Mouse (Mus musculus) lung, embryonic 16.5 days (tissue): ENCODE measurements around the gene Ulk3. TPM values are rescaled to one million over a fixed set of nuclear protein-coding genes. Genes with fewer than 3 reads are reported as not detected.

Source experiments
- ATAC-seq: fragments of 200-750 bp; cut with Nextera tagmentation; 2 replicates; pipeline ENCODE4 v1.8.0; 2017; ENCODE audit warnings: low read depth, mild to moderate bottlenecking, moderate library complexity
- H3K27ac ChIP-seq: fragments of 300-500 bp; sonication (generic); 2 replicates; pipeline ENCODE4 v1.5.1; 2014; ENCODE audit warnings: mild to moderate bottlenecking, control low read depth, low read length
- H3K27me3 ChIP-seq: fragments of 300-500 bp; sonication (generic); 2 replicates; pipeline ENCODE4 v1.6.1; 2014; ENCODE audit warnings: low read depth, low read length, mixed read lengths; ENCODE audit not compliant: control insufficient read depth, insufficient read depth
- H3K36me3 ChIP-seq: fragments of 300-500 bp; sonication (generic); 2 replicates; pipeline ENCODE4 v1.6.1; 2014; ENCODE audit warnings: low read length; ENCODE audit not compliant: control insufficient read depth, insufficient read depth
- H3K4me1 ChIP-seq: fragments of 300-500 bp; sonication (generic); replicated peaks from 2 replicates; pipeline ENCODE4 v1.6.1; 2014; ENCODE audit warnings: low read length, mixed read lengths; ENCODE audit not compliant: control insufficient read depth, insufficient read depth
- H3K4me2 ChIP-seq: fragments of 300-500 bp; sonication (generic); 2 replicates; pipeline ENCODE4 v1.6.1; 2014; ENCODE audit warnings: low read depth, low read length, control low read depth
- H3K4me3 ChIP-seq: fragments of 300-500 bp; sonication (generic); 2 replicates; pipeline ENCODE4 v1.5.1; 2014; ENCODE audit warnings: mild to moderate bottlenecking, low read length, control low read depth
- H3K9ac ChIP-seq: fragments of 300-500 bp; sonication (generic); 2 replicates; pipeline ENCODE4 v1.6.1; 2014; ENCODE audit warnings: low read length, control low read depth
- H3K9me3 ChIP-seq: fragments of 300-500 bp; sonication (generic); 2 replicates; pipeline ENCODE4 v1.6.1; 2016; ENCODE audit warnings: low read length; ENCODE audit not compliant: control insufficient read depth
- WGBS: fragments of 180-500 bp; shearing (Covaris S2); extraction: QIAGEN DNeasy Blood & Tissue Kit; methylation state at CpG from one replicate; pipeline ENCODE4 v1.1.7; 2014; 5-methylcytosine and 5-hydroxymethylcytosine counted together
- polyA plus RNA-seq: library from polyadenylated mRNA; unstranded; fragments of >200 nt; fragmentation: Nextera tagmentation; extraction: Ambion mirVana; gene quantifications from 2 replicates; pipeline ENCODE4 v1.2.1, GENCODE M21; 2015

The Ulk3 gene
- 17.3 and 17.9 TPM in 2 replicates for polyA plus RNA-seq

GRCm38 (mm10) chr9:57589224-57590126 is at the start of gene Ulk3:
TSS of gene Ulk3 (plus strand) at chr9:57589452.
- Histone ChIP-seq H3K36me3 (peaks cover 6% of the 10 kb centered on the region; the same call in 1 of the 2 replicates), H3K27ac (peak within 1 kb of the TSS; percentile 87), H3K27me3 (no peaks in the 10 kb centered on the region), H3K4me3 (peak within 1 kb of the TSS; percentile 82), H3K4me2 (peak within 1 kb of the TSS; percentile 89), H3K4me1 (peaks cover 14% of the 10 kb centered on the region), H3K9me3 (no peaks in the 10 kb centered on the region), H3K9ac (peak within 1 kb of the TSS; percentile 83)
- under 1% methylated on average over 57 of the region's 58 CpGs for WGBS
- peak; percentile 93 for ATAC-seq

GRCm38 (mm10) chr9:57539550-57539949 is 49.7 kb upstream of the Ulk3 start:
- 77% methylated on average over 2 of the region's 2 CpGs for WGBS
- Histone ChIP-seq H3K4me2 (no peak overlapping the region), H3K27me3 (no peaks in the 10 kb centered on the region), H3K4me1 (peaks cover 15% of the 10 kb centered on the region), H3K9me3 (no peaks in the 10 kb centered on the region), H3K4me3 (no peak overlapping the region), H3K9ac (no peak overlapping the region), H3K36me3 (peaks cover 24% of the 10 kb centered on the region), H3K27ac (no peak overlapping the region)
- no peak for ATAC-seq

GRCm38 (mm10) chr9:57541312-57541711 is 47.9 kb upstream of the Ulk3 start:
- no peaks in the 10 kb centered on the region for H3K9me3 ChIP-seq
- H3K27ac ChIP-seq = no peak overlapping the region
- 0% methylated on average over 1 of the region's 1 CpGs for WGBS
- no peak for ATAC-seq
- H3K4me3 ChIP-seq = no peak overlapping the region
- H3K36me3 ChIP-seq = peaks cover 24% of the 10 kb centered on the region
- H3K9ac ChIP-seq = no peak overlapping the region
- peaks cover 15% of the 10 kb centered on the region for H3K4me1 ChIP-seq
- no peak overlapping the region for H3K4me2 ChIP-seq
- no peaks in the 10 kb centered on the region for H3K27me3 ChIP-seq

GRCm38 (mm10) chr9:57543951-57544350 is 45.3 kb upstream of the Ulk3 start:
- Histone ChIP-seq H3K9ac (no peak overlapping the region), H3K9me3 (no peaks in the 10 kb centered on the region), H3K4me1 (peaks cover 3% of the 10 kb centered on the region; the same call in 1 of the 2 replicates), H3K27me3 (no peaks in the 10 kb centered on the region), H3K36me3 (peaks cover 27% of the 10 kb centered on the region), H3K4me2 (no peak overlapping the region), H3K4me3 (no peak overlapping the region), H3K27ac (no peak overlapping the region)
- no peak for ATAC-seq
- WGBS = 79% methylated on average over 3 of the region's 3 CpGs

- 57% methylated on average over 5 of the region's 5 CpGs for WGBS
- Histone ChIP-seq H3K4me2 (no peak overlapping the region), H3K4me1 (peaks cover 3% of the 10 kb centered on the region; the same call in 1 of the 2 replicates), H3K9ac (no peak overlapping the region), H3K4me3 (no peak overlapping the region), H3K27me3 (no peaks in the 10 kb centered on the region), H3K9me3 (no peaks in the 10 kb centered on the region), H3K27ac (no peak overlapping the region), H3K36me3 (peaks cover 17% of the 10 kb centered on the region)
- ATAC-seq = no peak
These were observed 42.0 kb upstream of the Ulk3 start for GRCm38 (mm10) chr9:57547287-57547686.

GRCm38 (mm10) chr9:57547869-57548268 is 41.4 kb upstream of the Ulk3 start:
- ATAC-seq = no peak
- WGBS = 87% methylated on average over 11 of the region's 11 CpGs
- Histone ChIP-seq H3K9me3 (no peaks in the 10 kb centered on the region), H3K27me3 (no peaks in the 10 kb centered on the region), H3K4me3 (no peak overlapping the region), H3K4me2 (no peak overlapping the region), H3K9ac (no peak overlapping the region), H3K36me3 (peaks cover 15% of the 10 kb centered on the region; the same call in 1 of the 2 replicates), H3K27ac (no peak overlapping the region), H3K4me1 (peaks cover 3% of the 10 kb centered on the region; the same call in 1 of the 2 replicates)

- H3K9me3 ChIP-seq = no peaks in the 10 kb centered on the region
- H3K4me3 ChIP-seq = no peak overlapping the region
- H3K9ac ChIP-seq = no peak overlapping the region
- WGBS = 96% methylated on average over 4 of the region's 4 CpGs
- no peak overlapping the region for H3K27ac ChIP-seq
- H3K4me2 ChIP-seq = no peak overlapping the region
- peaks cover 9% of the 10 kb centered on the region; the same call in 1 of the 2 replicates for H3K36me3 ChIP-seq
- H3K27me3 ChIP-seq = no peaks in the 10 kb centered on the region
- H3K4me1 ChIP-seq = peaks cover 3% of the 10 kb centered on the region; the same call in 1 of the 2 replicates
- ATAC-seq = no peak
These were observed 40.1 kb upstream of the Ulk3 start for GRCm38 (mm10) chr9:57549186-57549585.

GRCm38 (mm10) chr9:57550126-57550862 is 39.0 kb upstream of the Ulk3 start:
- peaks cover 3% of the 10 kb centered on the region; the same call in 1 of the 2 replicates for H3K4me1 ChIP-seq
- no peak overlapping the region for H3K4me3 ChIP-seq
- no peak overlapping the region for H3K9ac ChIP-seq
- ATAC-seq = no peak
- WGBS = 75% methylated on average over 11 of the region's 11 CpGs
- no peak overlapping the region for H3K4me2 ChIP-seq
- no peak overlapping the region for H3K27ac ChIP-seq
- H3K27me3 ChIP-seq = no peaks in the 10 kb centered on the region
- peaks cover 6% of the 10 kb centered on the region; the same call in 1 of the 2 replicates for H3K36me3 ChIP-seq
- no peaks in the 10 kb centered on the region for H3K9me3 ChIP-seq
